Mouse (Mus musculus) retina, adult 2 months (tissue): ENCODE data around the gene Man1a.

ENCODE experiments used
- DNase-seq: peaks from one replicate; pipeline ENCODE4 v3.0.0-alpha.2; 2012; ENCODE audit warnings: low read depth, low spot score

Man1a gene

GRCm38 (mm10) chr10:53915719-53916118 lies 160.7 kb downstream of the Man1a start:
- no peak for DNase-seq

- DNase-seq = no peak
These were observed 161.3 kb downstream of the Man1a start for GRCm38 (mm10) chr10:53914974-53915609.

- no peak for DNase-seq
These were observed 162.7 kb downstream of the Man1a start for GRCm38 (mm10) chr10:53913546-53914312.

GRCm38 (mm10) chr10:53889512-53889911 lies 186.9 kb downstream of the Man1a start:
- DNase-seq = no peak

GRCm38 (mm10) chr10:53888382-53889110 lies 187.9 kb downstream of the Man1a start:
- DNase-seq = no peak

- no peak for DNase-seq
These were observed 189.9 kb downstream of the Man1a start for GRCm38 (mm10) chr10:53886475-53886874.

- no peak for DNase-seq
These were observed 195.1 kb downstream of the Man1a start for GRCm38 (mm10) chr10:53881310-53881709.

GRCm38 (mm10) chr10:53875896-53876295 lies 200.5 kb downstream of the Man1a start:
- DNase-seq = no peak

GRCm38 (mm10) chr10:53874191-53874590 lies 202.2 kb downstream of the Man1a start:
- no peak for DNase-seq

- DNase-seq = peak; percentile 40
These were observed 212.7 kb downstream of the Man1a start for GRCm38 (mm10) chr10:53863486-53864357.

GRCm38 (mm10) chr10:53859879-53860278 lies 216.5 kb downstream of the Man1a start:
- DNase-seq = no peak

GRCm38 (mm10) chr10:53859224-53859623 lies 217.2 kb downstream of the Man1a start:
- DNase-seq = no peak
